Comparison of ENCODE assay signal across 14 mouse cellular contexts in the genomic region with DNA sequence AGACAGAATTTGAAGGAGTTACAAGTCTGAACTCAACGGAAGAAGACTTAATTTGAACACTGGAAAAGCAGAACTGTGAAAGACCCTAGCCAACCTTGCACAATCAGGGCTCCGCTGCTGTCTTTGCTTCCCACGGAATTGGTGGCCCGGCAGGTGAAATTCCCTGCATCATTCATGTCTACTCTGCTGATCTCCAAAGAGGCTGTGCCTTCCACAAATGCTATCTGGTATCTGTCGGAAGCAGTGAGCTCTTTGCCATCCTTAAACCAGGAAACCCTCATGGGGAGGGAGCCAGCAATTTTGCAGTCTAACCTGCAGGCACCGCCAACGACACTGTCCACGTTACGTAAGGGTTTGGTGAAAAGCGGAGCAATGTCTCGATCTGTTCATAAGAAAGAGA.
"Had no signal": no experiment of that assay in that cellular context is flagged by ENCODE, and none has a peak within 500 bp of the region (broad histone marks: within the 10 kb centered on the region; RNA-seq: fewer than 3 reads in every experiment).

No protein-coding gene starts in this region.

- H3K9ac ChIP-seq: lung, embryonic 14.5 days; midbrain, embryonic 12.5 days; neural tube, embryonic 12.5 days; stomach, embryonic 15.5 days had no signal

- H3K36me3 ChIP-seq: midbrain, embryonic 10.5 days; midbrain, embryonic 12.5 days; neural tube, embryonic 12.5 days; stomach, embryonic 15.5 days had no signal

- H3K27me3 ChIP-seq: midbrain, embryonic 12.5 days; neural tube, embryonic 12.5 days; stomach, embryonic 15.5 days had no signal

- ATAC-seq: midbrain, embryonic 16.5 days had no signal

- DNase-seq: lung, embryonic 14.5 days; lung, postnatal 10 days; lung, postnatal 4 days; midbrain, embryonic 14.5 days; right cerebral cortex, postnatal 14 days; thymus, adult 2 months; thymus, postnatal 25 days; thymus, postnatal 4 days had no signal

- H3K4me3 ChIP-seq: midbrain, embryonic 10.5 days; midbrain, embryonic 12.5 days; neural tube, embryonic 12.5 days; stomach, embryonic 15.5 days had no signal

- H3K9me3 ChIP-seq: midbrain, embryonic 10.5 days; midbrain, embryonic 12.5 days; neural tube, embryonic 12.5 days; stomach, embryonic 15.5 days had no signal

- H3K4me2 ChIP-seq: lung, embryonic 14.5 days; midbrain, embryonic 12.5 days; neural tube, embryonic 12.5 days; stomach, embryonic 15.5 days had no signal

- H3K27ac ChIP-seq: midbrain, embryonic 10.5 days; midbrain, embryonic 12.5 days; neural tube, embryonic 12.5 days; stomach, embryonic 15.5 days; stomach, postnatal 0 days had no signal

- H3K4me1 ChIP-seq: midbrain, embryonic 10.5 days; midbrain, embryonic 12.5 days; neural tube, embryonic 12.5 days; stomach, embryonic 15.5 days had no signal
